Mouse (Mus musculus): ENCODE measurements at regions not wholly inside any gene's neighbourhood (a gene's known extent, or its start where the extent isn't known, plus 50 kb on each side); places are given as distances from the start of the nearest gene placed in this dataset.

GRCm38 (mm10) chr3:83450662-83451061 is 315.5 kb upstream of the Sfrp2 start:
- TF ChIP-seq POLR2A (IDR thresholded peaks at IDR 0.05; ENCODE audit: borderline replicate concordance, extremely low read depth, insufficient read depth, insufficient read length, poor library complexity, severe bottlenecking), result no peak
- TF ChIP-seq CTCF (IDR thresholded peaks at IDR 0.05; ENCODE audit: borderline replicate concordance, extremely low read depth, insufficient read depth, insufficient read length), result no peak
